Mouse (Mus musculus): ENCODE results near the gene Manba.
"Not testable (repeated sequence)": the region's sequence is repeated elsewhere in the genome, so short reads cannot be mapped to it uniquely, and the experiment has no call there.

The Manba gene

GRCm38 (mm10) chr3:135487803-135488202 lies 2.4 kb downstream of the Manba start:
- DNase-seq, result no peak

GRCm38 (mm10) chr3:135489865-135490520 lies 4.6 kb downstream of the Manba start:
- no peak for DNase-seq

GRCm38 (mm10) chr3:135491102-135491501 lies 5.7 kb downstream of the Manba start:
- peak in 1 of 2 experiments; percentile 56 for DNase-seq

GRCm38 (mm10) chr3:135493320-135493719 lies 7.9 kb downstream of the Manba start:
- DNase-seq, result peak; percentile 41 to 60

- not testable (repeated sequence) for DNase-seq
Observed at GRCm38 (mm10) chr3:135497956-135498355, 12.5 kb downstream of the Manba start.

- DNase-seq, result no peak
Observed at GRCm38 (mm10) chr3:135498891-135499290, 13.5 kb downstream of the Manba start.

- DNase-seq, result no peak
Observed at GRCm38 (mm10) chr3:135503160-135503559, 17.7 kb downstream of the Manba start.

- peak; percentile 74 to 84 for DNase-seq
Observed at GRCm38 (mm10) chr3:135505369-135505909, 20.0 kb downstream of the Manba start.

GRCm38 (mm10) chr3:135505916-135506482 lies 20.6 kb downstream of the Manba start:
- no peak for DNase-seq

GRCm38 (mm10) chr3:135507506-135507905 lies 22.1 kb downstream of the Manba start:
- DNase-seq, result no peak

GRCm38 (mm10) chr3:135508191-135508590 lies 22.8 kb downstream of the Manba start:
- no peak for DNase-seq

- peak; percentile 42 to 59 for DNase-seq
Observed at GRCm38 (mm10) chr3:135510372-135510771, 25.0 kb downstream of the Manba start.

- no peak for DNase-seq
Observed at GRCm38 (mm10) chr3:135511683-135512082, 26.3 kb downstream of the Manba start.

- DNase-seq, result no peak
Observed at GRCm38 (mm10) chr3:135513270-135513669, 27.9 kb downstream of the Manba start.

- no peak for DNase-seq
Observed at GRCm38 (mm10) chr3:135513800-135514425, 28.5 kb downstream of the Manba start.

GRCm38 (mm10) chr3:135515246-135515645 lies 29.8 kb downstream of the Manba start:
- DNase-seq, result no peak

- DNase-seq, result no peak
Observed at GRCm38 (mm10) chr3:135516891-135517290, 31.5 kb downstream of the Manba start.

- DNase-seq, result no peak
Observed at GRCm38 (mm10) chr3:135518882-135519281, 33.5 kb downstream of the Manba start.

- no peak for DNase-seq
Observed at GRCm38 (mm10) chr3:135519584-135519983, 34.2 kb downstream of the Manba start.

GRCm38 (mm10) chr3:135521963-135522362 lies 36.6 kb downstream of the Manba start:
- DNase-seq, result peak; percentile 78 to 83

- DNase-seq, result no peak
Observed at GRCm38 (mm10) chr3:135522618-135523355, 37.4 kb downstream of the Manba start.

GRCm38 (mm10) chr3:135524900-135525299 lies 39.5 kb downstream of the Manba start:
- not testable (repeated sequence) for DNase-seq

GRCm38 (mm10) chr3:135529670-135530069 lies 44.3 kb downstream of the Manba start:
- DNase-seq, result no peak
